Mouse (Mus musculus): ENCODE measurements around the gene Speer4c. TPM values are rescaled to one million over a fixed set of nuclear protein-coding genes. Genes with fewer than 3 reads are reported as not detected.
"Not testable (repeated sequence)": the region's sequence is repeated elsewhere in the genome, so short reads cannot be mapped to it uniquely, and the experiment has no call there.

The Speer4c gene
- polyA plus RNA-seq, 1 experiment from 2014 or later = not detected

- not testable (repeated sequence) for H3K4me1 ChIP-seq (replicated peaks; ENCODE audit: insufficient read depth, low read length); ATAC-seq (replicated peaks; ENCODE audit: low FRiP score, low read depth); DNase-seq (ENCODE audit: low spot score); H3K36me3 ChIP-seq (ENCODE audit: insufficient read depth, low read length); H3K27me3 ChIP-seq (ENCODE audit: insufficient read depth, low read length); H3K27ac ChIP-seq; H3K4me2 ChIP-seq (ENCODE audit: low read length); H3K9ac ChIP-seq (ENCODE audit: low read depth, low read length); H3K4me3 ChIP-seq (replicated peaks; ENCODE audit: low read depth, low read length); H3K9me3 ChIP-seq (replicated peaks; ENCODE audit: low read length)
- 72% methylated on average over 7 of the region's 7 CpGs for WGBS
Measured at GRCm38 (mm10) chr5:15663847-15664246, 50.2 kb downstream of the Speer4c start.

Other genes with a start within 250 kb of the Speer4c start
- not detected in 2 replicates for gene Gm21149, start 237.7 kb downstream of the Speer4c start, polyA plus RNA-seq (2015; fragmentation: Nextera tagmentation; extraction: Ambion mirVana)
- gene Gm21190, start 185.0 kb downstream of the Speer4c start, polyA plus RNA-seq (2015; fragmentation: Nextera tagmentation; extraction: Ambion mirVana) = not detected in 2 replicates
- gene Gm21083, start 136.9 kb downstream of the Speer4c start, polyA plus RNA-seq (2015; fragmentation: Nextera tagmentation; extraction: Ambion mirVana) = not detected in 2 replicates
- not detected in 2 replicates for gene Speer4d, start 95.2 kb downstream of the Speer4c start, polyA plus RNA-seq (2015; fragmentation: Nextera tagmentation; extraction: Ambion mirVana)
- not detected in 2 replicates for gene 4930572O03Rik, start 57.2 kb downstream of the Speer4c start, polyA plus RNA-seq (2015; fragmentation: Nextera tagmentation; extraction: Ambion mirVana)
- gene Cacna2d1, start 220.4 kb upstream of the Speer4c start, polyA plus RNA-seq (2015; fragmentation: Nextera tagmentation; extraction: Ambion mirVana) = 9.7 and 10.3 TPM in 2 replicates

All from kidney, postnatal 0 days (tissue).